Mouse (Mus musculus) left cerebral cortex, postnatal 10 days (tissue): ENCODE data around the gene Diablo. TPM values are rescaled to one million over a fixed set of nuclear protein-coding genes. Genes with fewer than 3 reads are reported as not detected.

Experiments used
- DNase-seq, 2 experiments: peaks; one replicate each; pipeline ENCODE4 v3.0.0; 2021 to 2022; ENCODE audit warnings: low spot score in 2 of 2, mixed read lengths in 1 of 2; ENCODE audit errors: extremely low spot score in 1 of 2
- intact Hi-C: fragments of 180-260 bp; cut with DNase I; formaldehyde crosslinking; loops from one replicate; pipeline ENCODE4 v1.15.1; 2025
- microRNA-seq: library from miRNA; unstranded; fragments of <30 nt; microRNA quantifications from one replicate; pipeline ENCODE4 v1.2.0, GENCODE M21; 2022
- total RNA-seq, 2 experiments: library from RNA; stranded (reverse); gene quantifications; 2 replicates each; pipeline ENCODE4 v1.2.3; 2021

Diablo gene
- total RNA-seq, 2 experiments from 2014 or later, result 41.3 to 45.8 TPM

DNA sequence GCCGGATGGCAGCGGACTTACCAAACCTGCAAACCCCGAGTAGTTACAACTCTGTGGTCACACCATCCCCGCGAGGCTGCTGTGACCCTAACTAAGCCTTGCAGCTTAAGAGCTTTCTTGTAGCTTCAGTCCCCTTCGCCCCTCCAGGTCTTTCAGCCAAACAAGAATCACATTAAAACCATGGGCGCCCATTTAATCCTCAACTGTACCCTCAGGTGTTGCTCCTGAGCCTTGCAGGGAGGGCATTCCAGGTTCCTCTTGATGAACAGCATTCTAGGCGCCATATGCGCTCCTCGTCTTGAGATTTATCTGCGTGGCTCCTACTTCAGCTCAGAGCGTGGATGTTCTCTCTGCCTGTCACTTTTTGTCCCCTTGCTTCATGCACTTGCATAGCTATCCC lies 15.1 kb downstream of the Diablo start:
- DNase-seq, result no peak
- intact Hi-C loops, result no loop called here

DNA sequence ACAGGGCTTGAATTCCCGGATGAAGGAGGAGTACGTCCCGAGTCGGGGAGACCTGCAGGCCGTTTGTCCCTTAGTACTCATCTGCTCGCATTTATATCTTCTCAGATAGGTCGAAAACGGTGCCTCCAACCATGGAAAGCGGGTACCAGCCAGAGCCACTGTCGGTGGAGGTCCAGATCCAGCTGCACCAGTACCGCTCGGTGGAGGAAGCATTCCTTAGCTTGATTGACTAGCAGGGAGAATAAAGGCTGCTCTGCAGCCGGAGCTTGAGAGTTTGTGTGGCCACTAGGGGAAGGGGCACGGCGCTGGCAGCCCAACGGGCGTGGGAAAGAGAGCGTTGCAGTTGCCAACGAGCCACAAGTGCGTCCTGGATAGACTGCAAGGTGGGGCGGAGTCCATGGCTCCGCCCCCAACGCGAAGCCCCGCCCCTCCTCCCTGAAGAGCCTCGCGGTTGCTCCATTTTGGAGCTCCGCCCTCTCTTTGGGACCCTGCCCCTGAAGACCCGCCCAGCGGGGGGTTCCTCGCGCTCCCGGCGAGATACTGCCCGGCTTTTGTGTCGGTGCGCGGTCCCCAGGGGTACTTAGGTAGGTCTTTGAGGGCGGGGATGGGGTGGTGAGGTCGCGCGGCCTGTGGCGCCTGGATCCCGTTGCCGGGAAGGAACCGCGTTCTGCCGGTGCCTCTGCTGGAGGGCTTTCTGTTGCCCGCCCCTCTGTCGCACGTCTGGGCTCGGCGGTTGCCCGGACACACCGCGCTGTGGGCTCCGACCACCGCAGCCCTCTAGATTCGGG lies 15.8 kb downstream of the Diablo start:
- intact Hi-C loops, result no loop called here
- DNase-seq, result peak; percentile 76 to 90

DNA sequence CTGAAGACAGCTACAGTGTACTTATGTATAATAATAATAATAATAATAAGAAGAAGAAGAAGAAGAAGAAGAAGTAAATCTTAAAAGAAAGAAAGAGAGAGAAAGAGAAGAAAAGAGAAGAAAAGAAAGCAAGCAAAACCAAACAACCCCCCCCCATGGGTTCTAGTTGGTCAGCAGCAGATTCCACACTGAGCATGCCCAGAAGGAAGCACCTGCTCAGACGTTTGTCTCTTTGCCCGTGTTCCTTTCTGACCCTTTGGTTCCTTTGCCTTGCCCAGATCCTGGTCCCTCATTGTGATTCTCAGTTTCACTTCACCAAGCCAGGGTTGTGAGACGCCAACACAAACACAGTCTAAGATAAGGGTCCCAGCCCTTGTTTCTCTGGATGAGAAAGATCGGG lies 22.0 kb downstream of the Diablo start:
- intact Hi-C loops, result loop anchor here (5.0 kb wide), 1 partner anchor 135 kb away; no protein-coding TSS in a partner anchor
- DNase-seq, result no peak

DNA sequence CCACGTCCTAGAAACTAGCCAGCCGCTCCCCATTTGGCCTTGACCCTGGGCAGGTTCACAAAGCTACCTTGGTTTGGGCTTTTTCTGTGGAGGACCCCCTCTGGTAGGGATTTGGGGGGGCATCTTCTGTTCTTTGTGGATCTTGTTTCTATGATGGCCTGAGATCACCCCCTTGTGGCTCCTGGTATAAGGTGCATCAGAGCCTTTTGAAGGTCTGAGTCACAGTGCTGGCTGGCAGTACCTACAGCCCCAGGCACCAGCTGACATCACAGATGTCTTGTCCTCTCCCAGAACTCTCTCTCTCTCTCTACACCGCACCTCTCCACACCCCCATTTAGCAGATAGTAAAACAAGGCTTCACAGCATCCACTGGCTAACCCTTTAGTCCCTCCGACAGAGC lies 24.3 kb downstream of the Diablo start:
- intact Hi-C loops, result loop anchor here (2.0 to 10.0 kb wide), 3 partner anchors 55 to 245 kb away; partner anchors contain the start of gene Wdr66

DNA sequence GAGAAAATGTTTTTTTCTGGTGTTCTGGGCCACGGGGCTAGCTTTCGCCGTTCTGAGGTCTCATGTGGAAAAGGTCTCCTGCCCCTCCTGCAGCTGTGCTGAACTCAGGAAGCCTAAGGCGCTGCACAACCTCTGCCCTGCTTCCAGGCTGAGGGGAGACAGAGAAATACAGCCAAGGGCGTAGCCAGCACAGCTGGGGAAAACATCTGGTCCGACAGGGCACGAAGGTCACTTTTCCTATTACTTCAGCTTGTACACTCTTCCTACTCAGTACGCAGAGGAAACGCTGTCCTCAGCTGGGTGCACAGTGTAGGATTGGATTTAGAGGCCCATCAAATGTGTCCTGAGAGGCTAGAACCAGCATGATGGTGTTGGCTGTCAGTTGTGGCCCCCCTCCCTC lies 34.0 kb downstream of the Diablo start:
- intact Hi-C loops, result loop anchor here (10.0 kb wide), 1 partner anchor 235 kb away; the partner anchor contains the start of gene Wdr66
- no peak for DNase-seq

More for the DNA sequence above, 24.3 kb downstream of the Diablo start:
- peak in 1 of 2 experiments; percentile 44 for DNase-seq

DNA sequence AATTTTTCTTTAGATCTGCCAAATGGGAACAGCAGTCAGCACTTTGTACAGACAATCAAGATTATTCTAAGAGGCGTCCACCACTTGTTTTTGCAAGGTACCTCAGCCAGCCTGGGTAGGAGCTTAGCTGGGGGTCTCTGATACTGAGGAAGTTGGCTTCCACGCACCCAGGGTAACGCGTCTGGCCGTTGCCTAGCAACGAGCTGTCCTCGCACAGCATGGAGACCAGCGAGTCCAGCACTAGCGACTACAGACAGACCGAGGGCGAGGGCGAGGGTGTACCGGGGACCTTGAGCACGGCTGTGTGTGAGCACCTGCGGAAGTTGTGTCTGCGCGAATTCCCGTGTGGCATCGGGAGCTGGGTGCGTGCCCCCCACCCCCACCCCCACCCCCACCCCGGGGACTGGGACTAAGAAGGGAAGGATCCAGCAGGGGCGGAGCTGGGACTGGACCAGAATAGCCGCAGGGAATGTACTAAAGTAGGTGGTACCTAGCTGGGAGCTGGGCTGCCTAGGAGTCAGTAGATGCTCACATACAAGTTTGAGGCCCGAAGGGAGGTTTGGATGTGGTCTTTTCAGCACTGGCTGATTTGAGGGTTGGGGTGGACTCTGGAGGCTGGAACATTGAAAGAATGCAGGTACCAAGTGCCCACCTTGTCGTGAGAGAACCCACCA lies 34.7 kb downstream of the Diablo start, which contains the start of the genes Lrrc43 and Il31:
Gene Lrrc43, plus strand, starts transcription at position 194 of the 674 bp plus-strand sequence.
Gene Il31, minus strand, starts transcription at position 378 of the 674 bp plus-strand sequence.
- intact Hi-C loops, result no loop called here

DNA sequence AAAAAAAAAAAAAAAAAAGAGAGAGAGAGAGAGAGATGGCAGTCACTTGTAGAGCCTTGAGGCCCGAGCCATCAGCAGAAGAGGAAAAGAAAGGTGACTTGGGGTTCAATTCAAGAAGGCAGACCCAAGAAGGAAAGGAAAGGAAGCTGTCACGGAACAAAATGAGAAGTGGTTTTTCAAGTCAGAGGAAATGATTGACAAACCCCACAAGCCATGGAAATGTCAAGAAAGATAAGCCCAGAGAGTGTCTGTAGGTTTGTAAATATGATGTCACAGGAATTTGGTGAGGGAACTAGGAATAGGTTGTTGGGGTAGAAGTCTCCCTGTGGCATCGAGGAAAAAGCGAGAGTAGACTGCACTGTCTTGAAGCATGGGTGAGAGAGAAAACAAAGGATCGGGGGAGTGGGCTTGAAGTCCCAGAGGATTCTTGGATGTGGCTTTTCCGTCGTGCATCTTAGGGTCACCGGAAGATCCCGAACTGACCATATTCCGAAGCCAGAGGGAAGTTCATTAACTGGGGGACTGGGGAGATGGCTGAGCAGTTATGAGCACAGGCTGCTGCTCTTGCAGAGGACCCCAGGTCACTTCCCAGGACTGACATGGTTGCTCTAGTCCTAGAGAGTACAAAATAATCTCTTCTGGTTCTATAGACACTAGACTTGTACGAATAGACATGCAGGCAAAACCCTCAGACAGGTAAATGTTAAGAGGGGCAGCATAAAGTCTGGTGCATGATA lies 36.1 kb downstream of the Diablo start:
- intact Hi-C loops, result no loop called here
- no peak for DNase-seq

More for the DNA sequence above, 34.7 kb downstream of the Diablo start, which contains the start of the genes Lrrc43 and Il31:
- no peak for DNase-seq

DNA sequence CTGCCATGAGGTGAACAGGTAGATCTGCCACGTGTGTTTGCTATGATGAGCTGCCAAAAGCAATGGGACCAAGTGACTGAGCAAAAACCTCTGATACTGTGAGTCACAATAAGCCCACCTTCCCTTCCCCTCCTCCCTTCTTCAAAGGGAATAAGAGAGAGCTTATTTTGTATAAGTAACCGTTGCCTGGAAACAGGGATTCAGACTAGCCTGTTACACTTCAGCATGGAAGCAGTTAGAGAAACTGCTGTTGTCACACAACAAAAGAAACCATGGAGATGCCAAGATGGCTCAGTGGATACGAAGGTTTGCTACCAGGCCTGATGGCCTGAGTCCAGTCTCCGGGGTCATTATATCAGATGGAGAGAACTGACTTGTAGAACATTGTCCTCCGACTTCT lies 50.2 kb downstream of the Diablo start:
- peak in 1 of 2 experiments; percentile 5 for DNase-seq
- intact Hi-C loops, result no loop called here

DNA sequence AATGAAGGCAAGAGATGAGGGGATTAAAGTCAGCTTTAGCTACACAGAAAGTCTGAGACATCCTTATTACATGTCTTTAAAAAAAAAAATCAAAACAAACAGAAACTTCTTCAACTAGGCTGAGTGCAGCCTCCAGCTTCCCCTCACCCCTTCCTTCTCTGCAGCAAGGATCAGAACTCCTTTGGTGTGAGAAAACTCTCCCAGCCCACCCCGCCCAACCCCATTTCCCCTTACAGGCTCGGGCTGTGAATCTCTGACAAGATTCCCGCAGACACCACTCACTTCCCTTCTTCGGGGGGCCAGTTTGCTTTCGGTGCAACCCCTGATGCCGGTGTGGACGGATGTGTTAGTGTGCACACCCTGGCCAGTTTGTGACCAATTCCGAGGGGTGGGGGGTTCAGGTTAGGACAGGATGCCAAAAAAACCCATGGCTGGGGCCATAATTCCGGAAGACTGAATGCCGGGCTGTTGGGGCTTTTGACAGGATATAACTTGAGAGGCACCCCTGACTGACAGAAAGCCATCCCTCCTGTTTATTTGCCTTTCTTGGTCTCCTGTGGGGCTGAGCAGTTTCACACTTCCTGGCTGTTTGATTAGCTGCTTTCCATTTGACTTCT lies 53.1 kb downstream of the Diablo start:
- intact Hi-C loops, result no loop called here
- peak in 1 of 2 experiments; percentile 29 for DNase-seq

DNA sequence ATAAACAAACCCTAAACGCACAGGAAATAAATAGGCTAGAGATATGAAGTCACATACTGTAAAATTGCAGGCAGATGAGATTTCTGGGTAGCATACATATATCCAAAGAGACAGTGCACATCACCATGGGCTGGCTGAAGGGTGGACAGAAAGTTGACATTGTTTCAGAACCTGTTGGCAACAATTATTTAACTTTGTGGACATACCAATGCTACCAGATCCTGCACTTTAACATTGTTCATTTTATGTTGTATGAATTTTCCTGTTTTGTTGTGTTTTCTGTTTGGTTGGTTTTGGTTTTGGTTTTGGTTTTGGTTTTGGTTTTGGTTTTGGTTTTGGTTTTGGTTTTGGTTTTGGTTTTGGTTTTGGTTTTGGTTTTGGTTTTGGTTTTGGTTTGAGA lies 59.3 kb downstream of the Diablo start:
- intact Hi-C loops, result no loop called here
- DNase-seq, result no peak

DNA sequence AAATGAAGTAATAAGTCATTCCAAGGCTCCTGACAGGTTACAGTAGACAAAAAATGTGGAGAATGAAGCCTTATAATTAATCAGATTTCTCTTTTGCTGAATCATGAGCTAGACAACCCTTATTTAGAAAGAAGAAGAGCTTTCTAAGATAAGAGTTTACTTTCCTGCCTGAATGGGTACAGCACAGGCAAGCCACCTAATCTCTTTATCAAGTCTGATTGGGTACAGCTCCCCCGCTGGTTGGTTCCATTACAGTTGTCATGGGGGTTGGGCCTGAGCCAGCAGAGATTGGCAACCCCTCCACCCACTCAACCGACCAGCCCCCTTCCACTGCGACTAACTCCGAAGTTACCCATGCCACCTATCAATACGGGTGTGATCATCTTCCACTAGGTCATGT lies 62.6 kb downstream of the Diablo start:
- DNase-seq, result no peak
- intact Hi-C loops, result no loop called here

Small RNA genes within 50 kb of the gene (microRNA-seq; reads per million reads assigned to microRNA genes)
- gene Mir7647, result 2.9 reads per million, percentile 2 among the genes with 10 or more reads in this experiment

Other genes starting within 250 kb of the Diablo start
- gene Bcl7a, start 180.3 kb downstream of the Diablo start, total RNA-seq, result 10 to 100 TPM; 81.4 to 83.3 TPM
- gene Mlxip, start 129.4 kb downstream of the Diablo start, total RNA-seq, result 10 to 100 TPM; 22.6 to 24.6 TPM
- gene Lrrc43, start 34.9 kb downstream of the Diablo start, total RNA-seq, result 1 to 10 TPM; 1.4 to 2.1 TPM
- gene Il31, start 34.7 kb downstream of the Diablo start, total RNA-seq, result not detected
- gene B3gnt4, start 13.7 kb downstream of the Diablo start, total RNA-seq, result 1 to 10 TPM; 1.1 to 1.2 TPM
- gene Gm49027, start 1.3 kb upstream of the Diablo start, total RNA-seq, result 1 to 10 TPM; 4.7 to 5.0 TPM
- gene Vps33a, start 48.9 kb upstream of the Diablo start, total RNA-seq, result 10 to 100 TPM; 70.1 to 76.9 TPM
- 100 to 1,000 TPM; 112 to 122 TPM for gene Clip1, start 160.4 kb upstream of the Diablo start, total RNA-seq
- 10 to 100 TPM; 45.0 to 47.6 TPM for gene Zcchc8, start 196.9 kb upstream of the Diablo start, total RNA-seq
- gene Rsrc2, start 225.2 kb upstream of the Diablo start, total RNA-seq, result 10 to 100 TPM; 75.6 to 80.5 TPM
- gene Kntc1, start 225.5 kb upstream of the Diablo start, total RNA-seq, result 1 to 10 TPM; 2.6 to 2.8 TPM